Mouse (Mus musculus) kidney, adult 2 months (tissue): ENCODE results near the gene Bicdl2. TPM values are rescaled to one million over a fixed set of nuclear protein-coding genes. Genes with fewer than 3 reads are reported as not detected.

Experiments used
- DNase-seq: peaks from one replicate; pipeline ENCODE4 v3.0.0; 2021
- H3K27ac ChIP-seq: fragments of 200-500 bp; 2 replicates; pipeline ENCODE4 v1.5.1; 2012; ENCODE audit warnings: low read depth, low read length, control low read depth, inconsistent platforms; ENCODE audit not compliant: insufficient read depth
- H3K27me3 ChIP-seq: fragments of 200-500 bp; replicated peaks from 2 replicates; pipeline ENCODE4 v1.6.1; 2012; ENCODE audit warnings: mild to moderate bottlenecking, moderate library complexity, low read length, inconsistent platforms; ENCODE audit not compliant: control insufficient read depth, insufficient read depth
- H3K36me3 ChIP-seq: fragments of 200-500 bp; 2 replicates; pipeline ENCODE4 v1.6.1; 2012; ENCODE audit warnings: mild to moderate bottlenecking, moderate library complexity, low read length, inconsistent platforms; ENCODE audit not compliant: control insufficient read depth, insufficient read depth
- H3K4me1 ChIP-seq: fragments of 200-500 bp; 2 replicates; pipeline ENCODE4 v1.6.1; 2011; ENCODE audit warnings: low read length; ENCODE audit not compliant: control insufficient read depth, insufficient read depth
- H3K4me3 ChIP-seq: fragments of 200-500 bp; 2 replicates; pipeline ENCODE4 v1.5.1; 2011; ENCODE audit warnings: mild to moderate bottlenecking, low read depth, low read length, control low read depth; ENCODE audit not compliant: insufficient read depth
- CTCF ChIP-seq: fragments of 200-500 bp; conservative IDR thresholded peaks from 2 replicates; pipeline ENCODE4 v1.5.1; 2011; ENCODE audit warnings: low read depth, mild to moderate bottlenecking, control low read depth, low read length, moderate library complexity, mixed read lengths; ENCODE audit not compliant: insufficient read depth, insufficient read length
- POLR2A ChIP-seq: fragments of 200-500 bp; IDR thresholded peaks from one replicate; pipeline ENCODE4 v1.6.1; 2011; ENCODE audit warnings: low read depth, low read length, control low read depth
- WGBS: fragments of 180-500 bp; shearing (Covaris S2); methylation state at CpG from one replicate; pipeline ENCODE4 v1.1.7; 2018; 5-methylcytosine and 5-hydroxymethylcytosine counted together
- polyA plus RNA-seq: library from polyadenylated mRNA; depleted of rRNA; stranded (reverse); fragments of >200 nt; gene quantifications from 2 replicates; pipeline ENCODE4 v1.2.3, GENCODE M21; 2012; rRNA removed

Gene Bicdl2
- polyA plus RNA-seq, 1 experiment: 1.7 TPM

GRCm38 (mm10) chr17:23699131-23700077 lies 39.1 kb downstream of the Bicdl2 start:
- Histone ChIP-seq H3K4me1 (no peaks in the 10 kb centered on the region; the same call in 1 of the 2 replicates), H3K27ac (no peak overlapping the region), H3K4me3 (peak overlapping the region; percentile 52), H3K27me3 (no peaks in the 10 kb centered on the region), H3K36me3 (no peaks in the 10 kb centered on the region)
- TF ChIP-seq POLR2A: no peak
- no peak for TF ChIP-seq CTCF
- WGBS: under 1% methylated on average over 101 of the region's 101 CpGs
- DNase-seq: peak; percentile 63

- Histone ChIP-seq H3K27ac (no peak overlapping the region), H3K36me3 (no peaks in the 10 kb centered on the region), H3K27me3 (no peaks in the 10 kb centered on the region), H3K4me1 (no peaks in the 10 kb centered on the region; the same call in 1 of the 2 replicates), H3K4me3 (peak overlapping the region; percentile 52)
- TF ChIP-seq CTCF (peak; percentile 86), POLR2A (no peak)
- DNase-seq: peak; percentile 97
- under 1% methylated on average over 28 of the region's 28 CpGs for WGBS
Measured at GRCm38 (mm10) chr17:23700079-23700478, 39.8 kb downstream of the Bicdl2 start.

GRCm38 (mm10) chr17:23703301-23703700 lies 43.0 kb downstream of the Bicdl2 start:
- DNase-seq: no peak
- Histone ChIP-seq H3K27ac (no peak overlapping the region), H3K27me3 (no peaks in the 10 kb centered on the region), H3K4me3 (no peak overlapping the region), H3K4me1 (no peaks in the 10 kb centered on the region; the same call in 1 of the 2 replicates), H3K36me3 (no peaks in the 10 kb centered on the region)
- 93% methylated on average over 9 of the region's 9 CpGs for WGBS
- TF ChIP-seq CTCF: no peak
- TF ChIP-seq POLR2A: no peak

- TF ChIP-seq POLR2A: no peak
- no peak for TF ChIP-seq CTCF
- no peak for DNase-seq
- no peaks in the 10 kb centered on the region for H3K36me3 ChIP-seq
- H3K27me3 ChIP-seq: no peaks in the 10 kb centered on the region
- 47% methylated on average over 7 of the region's 7 CpGs for WGBS
- H3K27ac ChIP-seq: no peak overlapping the region
- H3K4me1 ChIP-seq: no peaks in the 10 kb centered on the region
- H3K4me3 ChIP-seq: no peak overlapping the region
Measured at GRCm38 (mm10) chr17:23704741-23705140, 44.4 kb downstream of the Bicdl2 start.

- Histone ChIP-seq H3K27me3 (no peaks in the 10 kb centered on the region), H3K4me3 (no peak overlapping the region), H3K27ac (no peak overlapping the region), H3K36me3 (no peaks in the 10 kb centered on the region), H3K4me1 (no peaks in the 10 kb centered on the region)
- 76% methylated on average over 7 of the region's 7 CpGs for WGBS
- TF ChIP-seq CTCF (no peak), POLR2A (no peak)
- no peak for DNase-seq
Measured at GRCm38 (mm10) chr17:23705525-23706104, 45.3 kb downstream of the Bicdl2 start.

GRCm38 (mm10) chr17:23706212-23706611 lies 45.9 kb downstream of the Bicdl2 start:
- Histone ChIP-seq H3K4me1 (no peaks in the 10 kb centered on the region), H3K27me3 (no peaks in the 10 kb centered on the region)
- peak; percentile 78 for DNase-seq

GRCm38 (mm10) chr17:23717003-23717402 lies 56.7 kb downstream of the Bicdl2 start:
- 94% methylated on average over 2 of the region's 2 CpGs for WGBS
- Histone ChIP-seq H3K4me3 (no peak overlapping the region), H3K36me3 (no peaks in the 10 kb centered on the region), H3K27me3 (no peaks in the 10 kb centered on the region), H3K4me1 (no peaks in the 10 kb centered on the region; the same call in 1 of the 2 replicates), H3K27ac (no peak overlapping the region)
- TF ChIP-seq CTCF: no peak
- TF ChIP-seq POLR2A: no peak
- no peak for DNase-seq

More at GRCm38 (mm10) chr17:23706212-23706611, 45.9 kb downstream of the Bicdl2 start:
- no peaks in the 10 kb centered on the region for H3K36me3 ChIP-seq
- H3K4me3 ChIP-seq: no peak overlapping the region
- TF ChIP-seq POLR2A (no peak), CTCF (peak; percentile 91)
- 3% methylated on average over 3 of the region's 3 CpGs for WGBS
- H3K27ac ChIP-seq: no peak overlapping the region

Other genes starting within 250 kb of the Bicdl2 start
- gene Vmn2r117, start 180.8 kb upstream of the Bicdl2 start, polyA plus RNA-seq: not detected in 2 replicates
- gene Zfp213, start 96.3 kb upstream of the Bicdl2 start, polyA plus RNA-seq: 12.0 and 14.9 TPM in 2 replicates
- gene Zfp13, start 61.0 kb upstream of the Bicdl2 start, polyA plus RNA-seq: 7.9 and 9.8 TPM in 2 replicates
- 0.11 TPM in 1 of 2 replicates, not detected in the other for gene Zscan10, start 59.6 kb upstream of the Bicdl2 start, polyA plus RNA-seq
- 0.18 and 0.38 TPM in 2 replicates for gene Mmp25, start 15.2 kb upstream of the Bicdl2 start, polyA plus RNA-seq
- 367 and 378 TPM in 2 replicates for gene Hcfc1r1, start 13.1 kb downstream of the Bicdl2 start, polyA plus RNA-seq
- 14.2 and 15.7 TPM in 2 replicates for gene Thoc6, start 13.4 kb downstream of the Bicdl2 start, polyA plus RNA-seq
- 10.0 and 14.4 TPM in 2 replicates for gene Tnfrsf12a, start 17.0 kb downstream of the Bicdl2 start, polyA plus RNA-seq
- gene Cldn6, start 18.7 kb downstream of the Bicdl2 start, polyA plus RNA-seq: 2.5 and 2.6 TPM in 2 replicates
- gene Cldn9, start 23.5 kb downstream of the Bicdl2 start, polyA plus RNA-seq: 0.14 and 0.45 TPM in 2 replicates
- 0.05 TPM in 1 of 2 replicates, not detected in the other for gene 1520401A03Rik, start 62.3 kb downstream of the Bicdl2 start, polyA plus RNA-seq
- 4.1 and 5.2 TPM in 2 replicates for gene Pkmyt1, start 65.8 kb downstream of the Bicdl2 start, polyA plus RNA-seq
- 9.7 and 10.8 TPM in 2 replicates for gene Paqr4, start 80.4 kb downstream of the Bicdl2 start, polyA plus RNA-seq
- 0.17 and 0.27 TPM in 2 replicates for gene Kremen2, start 85.3 kb downstream of the Bicdl2 start, polyA plus RNA-seq
- 41.7 and 45.2 TPM in 2 replicates for gene Flywch1, start 111.1 kb downstream of the Bicdl2 start, polyA plus RNA-seq
- 9.3 and 12.2 TPM in 2 replicates for gene Flywch2, start 125.6 kb downstream of the Bicdl2 start, polyA plus RNA-seq
- 394 and 443 TPM in 2 replicates for gene Srrm2, start 130.0 kb downstream of the Bicdl2 start, polyA plus RNA-seq
- gene Elob, start 168.6 kb downstream of the Bicdl2 start, polyA plus RNA-seq: 687 and 762 TPM in 2 replicates
- gene Prss33, start 175.6 kb downstream of the Bicdl2 start, polyA plus RNA-seq: not detected in 2 replicates
- not detected in 2 replicates for gene Prss32, start 183.3 kb downstream of the Bicdl2 start, polyA plus RNA-seq
- gene Prss41, start 183.7 kb downstream of the Bicdl2 start, polyA plus RNA-seq: 0.08 and 0.16 TPM in 2 replicates
- 0.14 TPM in 2 replicates for gene Prss21, start 207.6 kb downstream of the Bicdl2 start, polyA plus RNA-seq
- not detected in 2 replicates for gene Dcpp1, start 220.4 kb downstream of the Bicdl2 start, polyA plus RNA-seq
- gene Dcpp2, start 220.4 kb downstream of the Bicdl2 start, polyA plus RNA-seq: not detected in 2 replicates